ENCODE assay signal across 10 mouse cellular contexts in genomic region chr3:104019453-104019852, GRCm38 (mm10). TPM values are rescaled to one million over a fixed set of nuclear protein-coding genes. Genes with fewer than 3 reads are reported as not detected.
A peak's percentile ranks its signal among the peaks of the same experiment; 100 is the strongest.
DNase-seq lines count a peak whose midpoint lies in the region; ATAC-seq and TF ChIP-seq lines count a peak whose summit lies in the region.
"Had no signal": no experiment of that assay in that cellular context is flagged by ENCODE, and none has a peak within 500 bp of the region (broad histone marks: within the 10 kb centered on the region; RNA-seq: fewer than 3 reads in every experiment).

No protein-coding gene starts in this region.

- TF ChIP-seq EP300 in heart, postnatal 0 days (IDR thresholded peaks at IDR 0.05; ENCODE audit: low read depth) = no peak

- H3K9me3 ChIP-seq in heart, postnatal 0 days (replicated peaks; ENCODE audit: control insufficient read depth, low read length) = no peaks in the 10 kb centered on the region
- H3K9me3 ChIP-seq in E14TG2a.4 (ENCODE audit: low read length) = no peaks in the 10 kb centered on the region
- H3K9me3 ChIP-seq in midbrain, embryonic 16.5 days (replicated peaks; ENCODE audit: control insufficient read depth, low read length, poor library complexity, severe bottlenecking) = no peaks in the 10 kb centered on the region

- H3K4me2 ChIP-seq in heart, postnatal 0 days (ENCODE audit: low read depth, low read length) = no peak overlapping the region
- no peak overlapping the region for H3K4me2 ChIP-seq in midbrain, embryonic 16.5 days (ENCODE audit: low read length)

- no peaks in the 10 kb centered on the region for H3K27me3 ChIP-seq in heart, postnatal 0 days (ENCODE audit: control insufficient read depth, insufficient read depth, low read length)
- H3K27me3 ChIP-seq in E14TG2a.4 (ENCODE audit: insufficient read depth, low read length) = no peaks in the 10 kb centered on the region
- H3K27me3 ChIP-seq in midbrain, embryonic 16.5 days (ENCODE audit: control insufficient read depth, insufficient read depth, low read depth, low read length) = no peaks in the 10 kb centered on the region

- ATAC-seq in heart, postnatal 0 days (ENCODE audit: insufficient read depth, low read depth) = no peak
- peak; percentile 35; the same call in 1 of the 2 replicates for ATAC-seq in granulocyte monocyte progenitor cell, adult 5-6 weeks (replicated peaks; ENCODE audit: poor library complexity, severe bottlenecking)
- no peak for ATAC-seq in midbrain, embryonic 16.5 days
- ATAC-seq: intestine, embryonic 16.5 days had no signal

- peaks cover 76% of the 10 kb centered on the region for H3K36me3 ChIP-seq in heart, postnatal 0 days (replicated peaks; ENCODE audit: control insufficient read depth, insufficient read depth, low read length)
- H3K36me3 ChIP-seq in E14TG2a.4 (ENCODE audit: insufficient read depth, low read length) = peaks cover 19% of the 10 kb centered on the region
- H3K36me3 ChIP-seq in midbrain, embryonic 16.5 days (ENCODE audit: control insufficient read depth, insufficient read depth, low read length) = 0 out of 2 replicates have a peak, but pooled peaks cover 4% of the 10 kb centered on the region

- H3K4me3 ChIP-seq in heart, postnatal 0 days (ENCODE audit: low read depth, low read length) = no peak overlapping the region
- H3K4me3 ChIP-seq in E14TG2a.4 (replicated peaks; ENCODE audit: low read length) = no peak overlapping the region
- no peak overlapping the region for H3K4me3 ChIP-seq in midbrain, embryonic 16.5 days (ENCODE audit: low read depth, low read length)

- H3K27ac ChIP-seq in heart, postnatal 0 days (ENCODE audit: low read depth) = no peak overlapping the region
- H3K27ac ChIP-seq in midbrain, embryonic 16.5 days (ENCODE audit: low read length) = no peak overlapping the region
- H3K27ac ChIP-seq: macrophage had no signal

- TF ChIP-seq CTCF in heart, postnatal 0 days (IDR thresholded peaks at IDR 0.05; ENCODE audit: low read depth) = no peak
- peak; percentile 13 for TF ChIP-seq CTCF in E14TG2a.4 (conservative IDR thresholded peaks at IDR 0.05; ENCODE audit: low read length)

- 65% methylated on average over 4 of the region's 4 CpGs for WGBS in heart, postnatal 0 days
- WGBS in midbrain, embryonic 16.5 days = 63% methylated on average over 4 of the region's 4 CpGs

- no peaks in the 10 kb centered on the region for H3K4me1 ChIP-seq in heart, postnatal 0 days (ENCODE audit: control insufficient read depth, insufficient read depth)
- peaks cover 16% of the 10 kb centered on the region for H3K4me1 ChIP-seq in E14TG2a.4 (replicated peaks; ENCODE audit: low read depth, low read length)
- H3K4me1 ChIP-seq in midbrain, embryonic 16.5 days (ENCODE audit: control insufficient read depth, insufficient read depth, low read length) = no peaks in the 10 kb centered on the region

- peak; percentile 35 for DNase-seq in heart, postnatal 0 days (ENCODE audit: low spot score)
- DNase-seq in heart, adult 9 months (ENCODE audit: low spot score in 2 of 2) = no peak
- peak; percentile 60 for DNase-seq in 3T3-L1 (ENCODE audit: low read depth, low spot score)
- no peak for DNase-seq in frontal cortex, postnatal 25 days (ENCODE audit: low spot score in 2 of 2)
- DNase-seq in gastrocnemius, adult 18-20 months (ENCODE audit: low spot score) = no peak

- no peak overlapping the region for H3K9ac ChIP-seq in heart, postnatal 0 days (replicated peaks; ENCODE audit: low read depth, low read length)
- H3K9ac ChIP-seq in midbrain, embryonic 16.5 days (ENCODE audit: low read depth, low read length) = no peak overlapping the region

RNA-seq across cellular contexts. Expression of gene Phtf1, which starts 51.5 kb away (rescaled TPM):
- total RNA-seq in heart, postnatal 0 days (2014; rRNA removed; ENCODE audit: low replicate concordance) = 6.2 and 10.1 TPM in 2 replicates
- polyA plus RNA-seq in heart, postnatal 0 days (2015; fragmentation: Nextera tagmentation; extraction: Ambion mirVana) = 6.6 and 7.8 TPM in 2 replicates
- 13.8 and 17.9 TPM in 2 replicates for total RNA-seq in granulocyte monocyte progenitor cell, adult 5-6 weeks (2014; fragmentation: Nextera tagmentation)
- total RNA-seq in granulocyte monocyte progenitor cell, adult 5-6 weeks (2017) = 26.1 and 33.4 TPM in 2 replicates
- polyA plus RNA-seq in midbrain, embryonic 16.5 days (2015; fragmentation: Nextera tagmentation; extraction: Ambion mirVana) = 21.2 and 21.9 TPM in 2 replicates
- total RNA-seq in gastrocnemius, adult 18-20 months (2021) = 1 to 10 TPM; 3.8 to 4.1 TPM

Comparison
In these comparisons a context has a peak if more than half of its experiments do, and no peak if none do; other contexts are left out.
1. DNase-seq: peak in heart, postnatal 0 days (single experiment) and 3T3-L1 (single experiment); none in heart, adult 9 months (0 of 2), frontal cortex, postnatal 25 days (0 of 2) and gastrocnemius, adult 18-20 months (single experiment).